Mouse (Mus musculus): ENCODE measurements around the gene S1pr3. TPM values are rescaled to one million over a fixed set of nuclear protein-coding genes. Genes with fewer than 3 reads are reported as not detected.

S1pr3 gene
- not detected for polyA plus RNA-seq (2017; shearing (Covaris generic))

GRCm38 (mm10) chr13:51408519-51409001 is at the start of gene S1pr3:
Gene S1pr3 (plus strand): TSS chr13:51408639.

Other genes starting within 250 kb of the S1pr3 start
- not detected for gene Nxnl2, start 237.6 kb upstream of the S1pr3 start, polyA plus RNA-seq (2017; shearing (Covaris generic))
- gene Shc3, start 160.8 kb downstream of the S1pr3 start, polyA plus RNA-seq (2017; shearing (Covaris generic)): not detected
- gene Cks2, start 236.6 kb downstream of the S1pr3 start, polyA plus RNA-seq (2017; shearing (Covaris generic)): 28.8 TPM
- gene Secisbp2, start 243.1 kb downstream of the S1pr3 start, polyA plus RNA-seq (2017; shearing (Covaris generic)): 56.4 TPM